Mouse (Mus musculus): ENCODE data around the gene Scrn1.

- no peak for TF ChIP-seq CTCF (IDR thresholded peaks at IDR 0.05; ENCODE audit: control insufficient read depth, insufficient read depth, low read length)
- no peak for TF ChIP-seq POLR2A (IDR thresholded peaks at IDR 0.05; ENCODE audit: borderline replicate concordance, control insufficient read depth, low read depth, low read length)
Measured at GRCm38 (mm10) chr6:54502661-54503115, 63.6 kb downstream of the Scrn1 start.

Measured in bone marrow, adult 2 months (tissue).